Mouse (Mus musculus): Measurements from ENCODE around the gene Mcm2.

DNA sequence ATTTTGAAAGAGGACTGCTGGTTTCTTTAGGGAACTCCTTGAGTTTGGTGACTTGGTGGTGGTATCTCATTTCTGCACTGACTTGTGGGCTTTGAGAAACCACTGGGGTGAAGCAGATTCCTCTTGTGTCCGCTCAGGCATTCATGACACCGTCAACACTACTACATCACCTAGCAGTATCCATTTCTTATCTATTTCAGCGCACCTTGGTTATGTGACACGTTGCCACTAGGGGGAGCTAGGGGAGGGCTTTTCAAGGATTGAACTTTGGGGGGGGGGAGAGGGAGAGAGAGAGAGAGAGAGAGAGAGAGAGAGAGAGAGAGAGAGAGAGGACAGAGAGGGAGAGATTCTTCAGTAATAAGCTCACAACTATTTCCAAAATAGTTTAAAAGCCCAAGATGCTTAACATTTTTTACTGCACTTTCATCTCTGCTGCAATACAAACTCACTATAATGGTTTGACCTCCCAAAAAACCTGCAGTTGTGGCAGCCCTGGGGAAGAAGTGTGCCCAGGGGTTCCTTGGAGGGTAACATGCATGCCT lies 37.2 kb upstream of the Mcm2 start:
- TF ChIP-seq POLR2A (IDR thresholded peaks at IDR 0.05; ENCODE audit: borderline replicate concordance, control insufficient read depth, low read depth, low read length), result no peak
- TF ChIP-seq CTCF (IDR thresholded peaks at IDR 0.05; ENCODE audit: control insufficient read depth, insufficient read depth, low read length), result 0 out of 2 replicates have a peak, but pooled peaks have one; percentile 14
